Mouse (Mus musculus): ENCODE measurements at regions not wholly inside any gene's neighbourhood (a gene's known extent, or its start where the extent isn't known, plus 50 kb on each side); places are given as distances from the start of the nearest gene placed in this dataset.
"Not testable (repeated sequence)": the region's sequence is repeated elsewhere in the genome, so short reads cannot be mapped to it uniquely, and the experiment has no call there.

- ChIA-PET POLR2A (no interaction called here), CTCF (no interaction called here)
Observed at GRCm38 (mm10) chr15:49121202-49121601, 4763.5 kb upstream of the Gm7489 start.

- ChIA-PET POLR2A (no interaction called here), CTCF (no interaction called here)
Observed at GRCm38 (mm10) chr15:49146430-49146829, 4738.3 kb upstream of the Gm7489 start.

GRCm38 (mm10) chr15:49151998-49152397 is 4732.7 kb upstream of the Gm7489 start:
- ChIA-PET POLR2A (no interaction called here), CTCF (no interaction called here)

GRCm38 (mm10) chr15:49154026-49154425 is 4730.7 kb upstream of the Gm7489 start:
- POLR2A ChIA-PET, result no interaction called here

GRCm38 (mm10) chr15:49191474-49191873 is 4693.2 kb upstream of the Gm7489 start:
- CTCF ChIA-PET, result no interaction called here
- POLR2A ChIA-PET, result no interaction called here

More at GRCm38 (mm10) chr15:49154026-49154425, 4730.7 kb upstream of the Gm7489 start:
- CTCF ChIA-PET, result no interaction called here

- POLR2A ChIA-PET, CTCF ChIA-PET: not testable (repeated sequence)
Observed at GRCm38 (mm10) chr15:49192571-49192970, 4692.1 kb upstream of the Gm7489 start.

- ChIA-PET POLR2A (no interaction called here), CTCF (no interaction called here)
Observed at GRCm38 (mm10) chr15:49229063-49229462, 4655.6 kb upstream of the Gm7489 start.

GRCm38 (mm10) chr15:49230846-49231245 is 4653.9 kb upstream of the Gm7489 start:
- ChIA-PET POLR2A (no interaction called here), CTCF (no interaction called here)

- ChIA-PET CTCF (interaction anchor here in 2 of 4 experiments (0.9 to 2.1 kb wide), 2 partner anchors 251 to 344 kb away, joined by 3 to 5 read pairs; no protein-coding TSS in a partner anchor), POLR2A (no interaction called here)
Observed at GRCm38 (mm10) chr15:49270198-49270597, 4614.5 kb upstream of the Gm7489 start.

Measured in embryonic stem cell, embryonic (primary cell).